Mouse (Mus musculus) hindbrain, embryonic 13.5 days (tissue): ENCODE measurements around the gene Togaram1. TPM values are rescaled to one million over a fixed set of nuclear protein-coding genes. Genes with fewer than 3 reads are reported as not detected.

Experiments used
- ATAC-seq: fragments of 200-750 bp; cut with Nextera tagmentation; 2 replicates; pipeline ENCODE4 v1.8.0; 2017; ENCODE audit warnings: moderate TSS enrichment; ENCODE audit not compliant: low FRiP score
- H3K27ac ChIP-seq: fragments of 300-500 bp; sonication (generic); 2 replicates; pipeline ENCODE4 v1.5.1; 2015; ENCODE audit warnings: inconsistent platforms, mild to moderate bottlenecking, moderate library complexity
- H3K27me3 ChIP-seq: fragments of 300-500 bp; sonication (generic); 2 replicates; pipeline ENCODE4 v1.6.1; 2015; ENCODE audit warnings: mild to moderate bottlenecking, inconsistent platforms
- H3K36me3 ChIP-seq: fragments of 300-500 bp; sonication (generic); 2 replicates; pipeline ENCODE4 v1.6.1; 2015; ENCODE audit warnings: mild to moderate bottlenecking, inconsistent platforms
- H3K4me1 ChIP-seq: fragments of 300-500 bp; sonication (generic); replicated peaks from 2 replicates; pipeline ENCODE4 v1.6.1; 2015; ENCODE audit warnings: inconsistent platforms
- H3K4me2 ChIP-seq: fragments of 300-500 bp; sonication (generic); 2 replicates; pipeline ENCODE4 v1.6.1; 2015; ENCODE audit warnings: inconsistent platforms, mild to moderate bottlenecking, moderate library complexity
- H3K4me3 ChIP-seq: fragments of 300-500 bp; sonication (generic); 2 replicates; pipeline ENCODE4 v1.5.1; 2015; ENCODE audit warnings: mild to moderate bottlenecking, inconsistent platforms
- H3K9ac ChIP-seq: fragments of 300-500 bp; sonication (generic); 2 replicates; pipeline ENCODE4 v1.6.1; 2015; ENCODE audit warnings: mild to moderate bottlenecking, inconsistent platforms
- H3K9me3 ChIP-seq: fragments of 300-500 bp; sonication (generic); 2 replicates; pipeline ENCODE4 v1.6.1; 2016; ENCODE audit warnings: inconsistent platforms
- WGBS: fragments of 180-500 bp; shearing (Covaris S2); methylation state at CpG from one replicate; pipeline ENCODE4 v1.1.7; 2015; 5-methylcytosine and 5-hydroxymethylcytosine counted together
- polyA plus RNA-seq: library from polyadenylated mRNA; unstranded; fragments of >200 nt; fragmentation: Nextera tagmentation; extraction: Ambion mirVana; gene quantifications from 2 replicates; pipeline ENCODE4 v1.2.1, GENCODE M21; 2015

Togaram1 gene
- polyA plus RNA-seq, 1 experiment from 2014 or later: 24.1 TPM

DNA sequence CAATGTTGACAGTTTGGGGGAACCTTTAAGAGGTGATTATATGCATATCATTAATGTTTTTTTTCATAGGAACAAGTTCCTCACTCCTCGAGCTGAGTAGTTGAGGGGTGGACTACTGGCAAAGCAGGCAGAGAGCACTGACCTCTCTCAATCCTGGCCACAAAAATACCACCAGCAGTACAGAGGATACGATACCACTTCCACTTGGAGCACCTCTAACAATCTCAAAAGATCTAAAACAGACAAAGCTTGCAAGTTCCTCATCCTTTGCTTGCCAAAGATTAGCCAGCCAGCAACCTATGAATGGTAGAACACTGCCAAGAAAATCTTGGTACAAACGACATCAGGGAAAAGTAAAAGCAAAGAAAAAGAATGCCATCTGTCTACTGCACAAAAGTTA, 100.6 kb downstream of the Togaram1 start:
- no peak for ATAC-seq
- Histone ChIP-seq H3K27ac (no peak overlapping the region), H3K27me3 (no peaks in the 10 kb centered on the region), H3K4me3 (no peak overlapping the region), H3K36me3 (peaks cover 55% of the 10 kb centered on the region), H3K4me2 (no peak overlapping the region), H3K9ac (no peak overlapping the region), H3K9me3 (no peaks in the 10 kb centered on the region), H3K4me1 (no peaks in the 10 kb centered on the region)
- WGBS: 74% methylated on average over 3 of the region's 3 CpGs

DNA sequence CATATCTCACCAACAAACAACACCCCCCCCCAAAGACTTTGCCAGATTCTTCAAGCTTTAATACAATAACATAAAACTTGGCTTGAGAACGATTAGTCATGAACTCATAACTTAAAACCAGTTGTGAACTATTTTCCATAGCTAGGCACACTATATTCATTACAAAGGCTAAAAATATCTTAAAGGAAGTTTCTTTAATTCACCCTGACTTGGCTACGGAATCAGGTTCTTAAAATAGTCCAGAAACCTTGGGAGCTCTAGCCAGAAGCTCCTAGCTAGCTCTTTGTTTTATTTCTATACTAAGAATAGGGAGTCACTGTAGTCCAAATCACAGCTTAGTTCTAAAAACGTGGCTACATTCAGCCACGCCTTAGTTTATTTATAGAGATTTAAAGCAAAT, 102.8 kb downstream of the Togaram1 start:
- Histone ChIP-seq H3K9me3 (no peaks in the 10 kb centered on the region), H3K4me3 (no peak overlapping the region), H3K4me2 (no peak overlapping the region), H3K36me3 (peaks cover 41% of the 10 kb centered on the region), H3K27me3 (no peaks in the 10 kb centered on the region), H3K9ac (no peak overlapping the region), H3K4me1 (peaks cover 11% of the 10 kb centered on the region; the same call in 1 of the 2 replicates), H3K27ac (no peak overlapping the region)
- ATAC-seq: no peak
- 90% methylated on average over 4 of the region's 4 CpGs for WGBS

Other genes with a start within 250 kb of the Togaram1 start
- 2.4 and 4.9 TPM in 2 replicates for gene Gm527, start 47.9 kb upstream of the Togaram1 start, polyA plus RNA-seq
- gene Klhl28, start 270 bp upstream of the Togaram1 start, polyA plus RNA-seq: 29.0 and 30.4 TPM in 2 replicates
- gene Prpf39, start 70.5 kb downstream of the Togaram1 start, polyA plus RNA-seq: 51.1 and 52.7 TPM in 2 replicates
- 506 and 524 TPM in 2 replicates for gene Fkbp3, start 108.2 kb downstream of the Togaram1 start, polyA plus RNA-seq
- gene Fancm, start 109.8 kb downstream of the Togaram1 start, polyA plus RNA-seq: 8.4 and 9.9 TPM in 2 replicates
- gene Mis18bp1, start 206.8 kb downstream of the Togaram1 start, polyA plus RNA-seq: 16.1 and 16.6 TPM in 2 replicates